Mouse (Mus musculus): ENCODE results near the gene Mfap5. TPM values are rescaled to one million over a fixed set of nuclear protein-coding genes. Genes with fewer than 3 reads are reported as not detected.
A peak's percentile ranks its signal among the peaks of the same experiment; 100 is the strongest.
"Not testable (repeated sequence)": the region's sequence is repeated elsewhere in the genome, so short reads cannot be mapped to it uniquely, and the experiment has no call there.

Mfap5 gene
- polyA plus RNA-seq, 1 experiment from 2014 or later: 1.6 TPM

GRCm38 (mm10) chr6:122522595-122522994 is 16.9 kb downstream of the Mfap5 start:
- Histone ChIP-seq H3K4me3 (no peak overlapping the region), H3K9me3 (no peaks in the 10 kb centered on the region), H3K27ac (no peak overlapping the region), H3K4me1 (no peaks in the 10 kb centered on the region), H3K36me3 (no peaks in the 10 kb centered on the region), H3K27me3 (ENCODE audit: insufficient read depth, poor library complexity, severe bottlenecking) (no peaks in the 10 kb centered on the region)
- WGBS: 58% methylated on average over 9 of the region's 9 CpGs
- no peak for DNase-seq (ENCODE audit: low spot score)

- Histone ChIP-seq H3K4me3 (no peak overlapping the region), H3K27ac (no peak overlapping the region), H3K36me3 (no peaks in the 10 kb centered on the region), H3K9me3 (no peaks in the 10 kb centered on the region), H3K27me3 (ENCODE audit: insufficient read depth, poor library complexity, severe bottlenecking) (no peaks in the 10 kb centered on the region; the same call in 1 of the 2 replicates), H3K4me1 (no peaks in the 10 kb centered on the region)
- 72% methylated on average over 8 of the region's 8 CpGs for WGBS
- no peak for DNase-seq (ENCODE audit: low spot score)
Measured at GRCm38 (mm10) chr6:122523289-122523688, 17.6 kb downstream of the Mfap5 start.

- no peak overlapping the region for H3K4me3 ChIP-seq
- DNase-seq (ENCODE audit: low spot score): no peak
- H3K27ac ChIP-seq: no peak overlapping the region
- WGBS: 23% methylated on average over 12 of the region's 12 CpGs
- H3K27me3 ChIP-seq (ENCODE audit: insufficient read depth, poor library complexity, severe bottlenecking): no peaks in the 10 kb centered on the region; the same call in 1 of the 2 replicates
- H3K4me1 ChIP-seq: no peaks in the 10 kb centered on the region
- H3K9me3 ChIP-seq: no peaks in the 10 kb centered on the region
- no peaks in the 10 kb centered on the region for H3K36me3 ChIP-seq
Measured at GRCm38 (mm10) chr6:122527596-122527995, 22.0 kb downstream of the Mfap5 start.

GRCm38 (mm10) chr6:122528136-122528535 is 22.5 kb downstream of the Mfap5 start:
- 74% methylated on average over 11 of the region's 11 CpGs for WGBS
- Histone ChIP-seq H3K27ac (no peak overlapping the region), H3K27me3 (ENCODE audit: insufficient read depth, poor library complexity, severe bottlenecking) (no peaks in the 10 kb centered on the region; the same call in 1 of the 2 replicates), H3K36me3 (no peaks in the 10 kb centered on the region), H3K9me3 (no peaks in the 10 kb centered on the region), H3K4me3 (no peak overlapping the region), H3K4me1 (0 out of 2 replicates have a peak, but pooled peaks cover 4% of the 10 kb centered on the region)
- no peak for DNase-seq (ENCODE audit: low spot score)

GRCm38 (mm10) chr6:122531466-122532174 is 26.0 kb downstream of the Mfap5 start:
- WGBS: 69% methylated on average over 8 of the region's 8 CpGs

GRCm38 (mm10) chr6:122532883-122533302 is 27.2 kb downstream of the Mfap5 start:
- no peaks in the 10 kb centered on the region for H3K36me3 ChIP-seq
- DNase-seq (ENCODE audit: low spot score): no peak
- WGBS: 18% methylated on average over 4 of the region's 4 CpGs
- H3K4me1 ChIP-seq: 0 out of 2 replicates have a peak, but pooled peaks cover 6% of the 10 kb centered on the region
- no peaks in the 10 kb centered on the region for H3K9me3 ChIP-seq
- peak overlapping the region; percentile 43 for H3K4me3 ChIP-seq
- no peaks in the 10 kb centered on the region; the same call in 1 of the 2 replicates for H3K27me3 ChIP-seq (ENCODE audit: insufficient read depth, poor library complexity, severe bottlenecking)
- peak overlapping the region; percentile 47; the same call in 1 of the 2 replicates for H3K27ac ChIP-seq

More at GRCm38 (mm10) chr6:122531466-122532174, 26.0 kb downstream of the Mfap5 start:
- H3K9me3 ChIP-seq: no peaks in the 10 kb centered on the region
- DNase-seq (ENCODE audit: low spot score): no peak
- 0 out of 2 replicates have a peak, but pooled peaks cover 6% of the 10 kb centered on the region for H3K4me1 ChIP-seq
- H3K36me3 ChIP-seq: no peaks in the 10 kb centered on the region
- H3K27me3 ChIP-seq (ENCODE audit: insufficient read depth, poor library complexity, severe bottlenecking): no peaks in the 10 kb centered on the region; the same call in 1 of the 2 replicates
- no peak overlapping the region for H3K27ac ChIP-seq
- H3K4me3 ChIP-seq: no peak overlapping the region

- Histone ChIP-seq H3K36me3 (no peaks in the 10 kb centered on the region), H3K27ac (no peak overlapping the region), H3K4me3 (no peak overlapping the region), H3K9me3 (no peaks in the 10 kb centered on the region), H3K4me1 (0 out of 2 replicates have a peak, but pooled peaks cover 6% of the 10 kb centered on the region), H3K27me3 (ENCODE audit: insufficient read depth, poor library complexity, severe bottlenecking) (no peaks in the 10 kb centered on the region)
- 71% methylated on average over 3 of the region's 3 CpGs for WGBS
- no peak for DNase-seq (ENCODE audit: low spot score)
Measured at GRCm38 (mm10) chr6:122534032-122534431, 28.4 kb downstream of the Mfap5 start.

- DNase-seq (ENCODE audit: low spot score): no peak
- Histone ChIP-seq H3K27ac (no peak overlapping the region), H3K27me3 (ENCODE audit: insufficient read depth, poor library complexity, severe bottlenecking) (no peaks in the 10 kb centered on the region), H3K4me3 (no peak overlapping the region), H3K9me3 (no peaks in the 10 kb centered on the region), H3K4me1 (no peaks in the 10 kb centered on the region), H3K36me3 (no peaks in the 10 kb centered on the region)
- WGBS: 88% methylated on average over 9 of the region's 9 CpGs
Measured at GRCm38 (mm10) chr6:122539564-122539963, 33.9 kb downstream of the Mfap5 start.

- H3K36me3 ChIP-seq; H3K27ac ChIP-seq; H3K27me3 ChIP-seq (ENCODE audit: insufficient read depth, poor library complexity, severe bottlenecking); H3K4me3 ChIP-seq; H3K9me3 ChIP-seq; H3K4me1 ChIP-seq; DNase-seq (ENCODE audit: low spot score): not testable (repeated sequence)
- WGBS: 70% methylated on average over 5 of the region's 5 CpGs
Measured at GRCm38 (mm10) chr6:122542459-122542858, 36.8 kb downstream of the Mfap5 start.

- no peak for DNase-seq (ENCODE audit: low spot score)
- WGBS: 79% methylated on average over 5 of the region's 5 CpGs
- Histone ChIP-seq H3K9me3 (no peaks in the 10 kb centered on the region), H3K4me1 (no peaks in the 10 kb centered on the region), H3K27me3 (ENCODE audit: insufficient read depth, poor library complexity, severe bottlenecking) (no peaks in the 10 kb centered on the region), H3K4me3 (no peak overlapping the region), H3K27ac (no peak overlapping the region), H3K36me3 (no peaks in the 10 kb centered on the region)
Measured at GRCm38 (mm10) chr6:122543574-122543973, 37.9 kb downstream of the Mfap5 start.

GRCm38 (mm10) chr6:122544672-122545071 is 39.0 kb downstream of the Mfap5 start:
- Histone ChIP-seq H3K9me3 (no peaks in the 10 kb centered on the region), H3K36me3 (no peaks in the 10 kb centered on the region), H3K4me3 (no peak overlapping the region), H3K27me3 (ENCODE audit: insufficient read depth, poor library complexity, severe bottlenecking) (no peaks in the 10 kb centered on the region), H3K27ac (no peak overlapping the region), H3K4me1 (no peaks in the 10 kb centered on the region)
- DNase-seq (ENCODE audit: low spot score): no peak
- 89% methylated on average over 1 of the region's 1 CpGs for WGBS

GRCm38 (mm10) chr6:122545289-122545882 is 39.7 kb downstream of the Mfap5 start:
- H3K27me3 ChIP-seq (ENCODE audit: insufficient read depth, poor library complexity, severe bottlenecking): no peaks in the 10 kb centered on the region
- no peaks in the 10 kb centered on the region for H3K9me3 ChIP-seq
- no peaks in the 10 kb centered on the region for H3K4me1 ChIP-seq
- WGBS: 68% methylated on average over 9 of the region's 9 CpGs
- no peak for DNase-seq (ENCODE audit: low spot score)
- no peak overlapping the region for H3K4me3 ChIP-seq
- no peak overlapping the region for H3K27ac ChIP-seq
- no peaks in the 10 kb centered on the region for H3K36me3 ChIP-seq

- 78% methylated on average over 10 of the region's 10 CpGs for WGBS
- no peaks in the 10 kb centered on the region for H3K27me3 ChIP-seq (ENCODE audit: insufficient read depth, poor library complexity, severe bottlenecking)
- no peaks in the 10 kb centered on the region for H3K9me3 ChIP-seq
- no peak overlapping the region for H3K27ac ChIP-seq
- no peaks in the 10 kb centered on the region for H3K4me1 ChIP-seq
- DNase-seq (ENCODE audit: low spot score): no peak
- H3K4me3 ChIP-seq: no peak overlapping the region
- H3K36me3 ChIP-seq: no peaks in the 10 kb centered on the region
Measured at GRCm38 (mm10) chr6:122545948-122546347, 40.3 kb downstream of the Mfap5 start.
